Mouse (Mus musculus): ENCODE data around the gene Grip1. TPM values are rescaled to one million over a fixed set of nuclear protein-coding genes. Genes with fewer than 3 reads are reported as not detected.

Grip1 gene
- polyA plus RNA-seq, 1 experiment from 2014 or later: 3.2 TPM

GRCm38 (mm10) chr10:119596822-119597221 lies 143.2 kb downstream of the Grip1 start:
- no peak overlapping the region for H3K4me2 ChIP-seq (ENCODE audit: low read length)
- no peaks in the 10 kb centered on the region for H3K4me1 ChIP-seq (replicated peaks; ENCODE audit: control insufficient read depth, insufficient read depth, low read length)
- no peak for DNase-seq (ENCODE audit: low spot score)
- H3K27ac ChIP-seq (ENCODE audit: low read depth): no peak overlapping the region
- H3K9me3 ChIP-seq (ENCODE audit: control insufficient read depth, low read length): no peaks in the 10 kb centered on the region
- ATAC-seq (replicated peaks; ENCODE audit: low FRiP score, low TSS enrichment, low read depth): no peak
- no peaks in the 10 kb centered on the region for H3K36me3 ChIP-seq (ENCODE audit: control insufficient read depth, insufficient read depth, low read length)
- H3K4me3 ChIP-seq (ENCODE audit: low read depth, low read length): no peak overlapping the region
- no peaks in the 10 kb centered on the region for H3K27me3 ChIP-seq (replicated peaks; ENCODE audit: control insufficient read depth, insufficient read depth, low read length)
- WGBS: 69% methylated on average over 5 of the region's 5 CpGs
- H3K9ac ChIP-seq (ENCODE audit: low read length): no peak overlapping the region

DNA sequence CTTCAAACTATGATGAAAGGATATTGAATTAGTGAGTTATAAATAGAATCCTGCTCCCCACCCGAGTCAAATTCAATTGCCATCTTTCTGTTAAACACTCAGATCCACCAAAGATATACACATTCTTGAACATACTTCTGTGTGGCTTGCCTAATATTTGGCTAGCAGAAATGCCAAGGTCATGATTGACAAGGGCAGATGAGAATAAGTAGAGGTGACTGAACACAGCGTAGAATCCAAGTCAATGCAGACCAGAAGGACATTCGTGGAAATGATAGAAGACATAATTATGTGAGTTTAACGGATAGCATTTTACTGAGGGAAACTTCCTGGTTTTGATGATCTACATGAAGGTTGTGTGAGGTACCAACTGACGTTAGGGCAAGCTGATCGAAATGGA lies 153.9 kb downstream of the Grip1 start:
- no peak overlapping the region for H3K9ac ChIP-seq (ENCODE audit: low read length)
- DNase-seq (ENCODE audit: low spot score) (no peak), ATAC-seq (replicated peaks; ENCODE audit: low FRiP score, low TSS enrichment, low read depth) (no peak)
- H3K36me3 ChIP-seq (ENCODE audit: control insufficient read depth, insufficient read depth, low read length): no peaks in the 10 kb centered on the region
- H3K27me3 ChIP-seq (replicated peaks; ENCODE audit: control insufficient read depth, insufficient read depth, low read length): no peaks in the 10 kb centered on the region
- no peak overlapping the region for H3K4me2 ChIP-seq (ENCODE audit: low read length)
- no peak overlapping the region for H3K27ac ChIP-seq (ENCODE audit: low read depth)
- WGBS: 84% methylated on average over 6 of the region's 6 CpGs
- no peaks in the 10 kb centered on the region for H3K4me1 ChIP-seq (replicated peaks; ENCODE audit: control insufficient read depth, insufficient read depth, low read length)
- H3K4me3 ChIP-seq (ENCODE audit: low read depth, low read length): no peak overlapping the region
- H3K9me3 ChIP-seq (ENCODE audit: control insufficient read depth, low read length): no peaks in the 10 kb centered on the region

DNA sequence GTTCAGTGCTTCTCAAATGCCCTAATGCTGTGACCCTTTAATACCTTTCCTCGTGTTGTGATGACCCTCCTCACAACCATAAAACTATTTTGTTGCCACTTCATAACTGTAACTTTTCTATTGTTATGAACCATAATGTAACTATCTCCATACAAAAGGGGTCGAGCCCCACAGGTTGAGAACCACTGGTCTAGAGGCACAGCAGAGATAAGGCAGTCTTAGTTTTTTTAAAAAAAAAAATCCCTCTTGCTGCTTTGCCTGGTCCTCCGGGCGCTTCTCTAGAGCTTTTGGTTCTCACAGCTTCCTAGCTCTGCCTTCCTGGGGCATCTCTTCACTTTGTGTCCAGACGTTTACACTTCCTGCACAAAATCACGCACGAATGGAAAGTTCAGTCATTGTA lies 155.4 kb downstream of the Grip1 start:
- no peak overlapping the region for H3K4me3 ChIP-seq (ENCODE audit: low read depth, low read length)
- no peak overlapping the region for H3K4me2 ChIP-seq (ENCODE audit: low read length)
- no peak overlapping the region for H3K9ac ChIP-seq (ENCODE audit: low read length)
- no peaks in the 10 kb centered on the region for H3K4me1 ChIP-seq (replicated peaks; ENCODE audit: control insufficient read depth, insufficient read depth, low read length)
- no peaks in the 10 kb centered on the region for H3K9me3 ChIP-seq (ENCODE audit: control insufficient read depth, low read length)
- WGBS: 83% methylated on average over 7 of the region's 7 CpGs
- no peaks in the 10 kb centered on the region for H3K36me3 ChIP-seq (ENCODE audit: control insufficient read depth, insufficient read depth, low read length)
- no peak for DNase-seq (ENCODE audit: low spot score)
- H3K27me3 ChIP-seq (replicated peaks; ENCODE audit: control insufficient read depth, insufficient read depth, low read length): no peaks in the 10 kb centered on the region
- no peak overlapping the region for H3K27ac ChIP-seq (ENCODE audit: low read depth)
- ATAC-seq (replicated peaks; ENCODE audit: low FRiP score, low TSS enrichment, low read depth): no peak

DNA sequence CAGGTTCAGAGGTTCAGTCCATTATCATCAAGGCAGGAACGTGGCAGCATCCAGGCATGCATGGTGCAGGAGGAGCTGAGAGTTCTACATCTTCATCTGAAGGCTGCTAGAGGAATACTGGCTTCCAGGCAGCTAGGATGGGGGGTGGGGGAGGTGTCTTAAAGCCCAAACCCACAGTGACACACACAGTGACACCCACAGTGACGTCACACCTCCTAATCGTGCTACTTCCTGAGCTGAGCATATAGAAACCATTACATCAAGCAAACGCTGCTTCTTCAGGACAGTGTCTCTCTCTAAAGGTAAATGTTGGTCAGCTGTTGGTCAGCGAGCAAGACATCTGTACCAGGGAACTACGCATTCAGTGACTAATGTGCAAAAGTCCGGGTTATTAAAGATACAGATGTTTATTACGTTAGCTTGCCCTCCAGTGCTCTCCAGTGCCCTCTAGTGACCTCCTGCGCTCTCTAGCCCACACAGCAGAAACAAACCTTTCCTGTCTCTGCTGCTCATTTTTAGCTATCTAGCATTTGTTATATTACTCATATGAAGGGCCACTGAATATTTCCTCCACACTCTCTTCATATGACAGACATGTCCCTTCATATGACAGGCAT lies 156.8 kb downstream of the Grip1 start:
- DNase-seq (ENCODE audit: low spot score) (peak; percentile 52), ATAC-seq (replicated peaks; ENCODE audit: low FRiP score, low TSS enrichment, low read depth) (no peak)
- no peak overlapping the region for H3K4me3 ChIP-seq (ENCODE audit: low read depth, low read length)
- no peak overlapping the region for H3K27ac ChIP-seq (ENCODE audit: low read depth)
- no peak overlapping the region for H3K4me2 ChIP-seq (ENCODE audit: low read length)
- H3K9me3 ChIP-seq (ENCODE audit: control insufficient read depth, low read length): no peaks in the 10 kb centered on the region
- no peaks in the 10 kb centered on the region for H3K27me3 ChIP-seq (replicated peaks; ENCODE audit: control insufficient read depth, insufficient read depth, low read length)
- H3K36me3 ChIP-seq (ENCODE audit: control insufficient read depth, insufficient read depth, low read length): no peaks in the 10 kb centered on the region
- H3K4me1 ChIP-seq (replicated peaks; ENCODE audit: control insufficient read depth, insufficient read depth, low read length): peaks cover 9% of the 10 kb centered on the region
- no peak overlapping the region for H3K9ac ChIP-seq (ENCODE audit: low read length)
- WGBS: 56% methylated on average over 9 of the region's 9 CpGs

DNA sequence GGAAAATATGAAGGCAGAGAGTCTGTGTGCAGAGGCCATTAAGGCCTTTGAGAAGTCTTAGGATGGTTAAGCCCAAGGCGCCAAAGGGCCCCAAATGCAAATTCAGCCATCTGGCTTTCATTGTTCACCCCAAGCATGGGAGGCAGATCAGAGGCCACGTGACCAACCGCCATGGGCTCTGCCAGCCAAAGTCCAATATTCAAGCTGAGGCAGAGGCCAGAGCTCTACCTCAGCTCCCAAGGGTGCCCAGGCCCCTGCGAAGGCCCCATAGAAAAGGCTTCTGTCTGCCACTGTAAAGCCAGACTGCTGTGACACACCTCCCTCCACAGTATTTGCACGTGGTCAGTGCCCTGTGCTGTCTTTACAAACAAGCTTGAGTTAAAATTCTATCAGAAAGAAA lies 158.4 kb downstream of the Grip1 start:
- 93% methylated on average over 5 of the region's 5 CpGs for WGBS
- Histone ChIP-seq H3K4me3 (ENCODE audit: low read depth, low read length) (no peak overlapping the region), H3K9me3 (ENCODE audit: control insufficient read depth, low read length) (no peaks in the 10 kb centered on the region), H3K4me1 (replicated peaks; ENCODE audit: control insufficient read depth, insufficient read depth, low read length) (peaks cover 25% of the 10 kb centered on the region), H3K4me2 (ENCODE audit: low read length) (no peak overlapping the region), H3K36me3 (ENCODE audit: control insufficient read depth, insufficient read depth, low read length) (no peaks in the 10 kb centered on the region), H3K27me3 (replicated peaks; ENCODE audit: control insufficient read depth, insufficient read depth, low read length) (no peaks in the 10 kb centered on the region), H3K27ac (ENCODE audit: low read depth) (no peak overlapping the region), H3K9ac (ENCODE audit: low read length) (no peak overlapping the region)
- ATAC-seq (replicated peaks; ENCODE audit: low FRiP score, low TSS enrichment, low read depth): no peak
- DNase-seq (ENCODE audit: low spot score): no peak

DNA sequence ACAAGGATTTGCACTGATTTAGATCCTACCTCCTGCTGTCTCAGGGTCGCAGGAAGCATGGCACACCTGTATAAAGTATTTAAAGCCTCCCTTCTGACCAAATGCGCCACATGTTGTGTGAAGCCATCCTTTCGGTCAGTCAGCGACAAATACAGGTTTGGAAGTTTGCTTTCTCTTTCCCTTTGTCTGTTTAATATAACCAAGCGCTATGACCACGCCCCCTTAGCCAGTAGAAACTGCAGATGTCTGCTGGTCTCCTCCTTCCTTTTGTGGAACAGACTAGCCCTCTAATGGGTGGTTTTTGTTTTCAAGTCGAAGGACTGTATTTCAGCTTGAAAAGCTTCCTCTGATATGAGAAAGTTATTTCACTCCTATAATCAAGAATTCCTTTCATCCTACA lies 161.1 kb downstream of the Grip1 start:
- WGBS: 38% methylated on average over 7 of the region's 7 CpGs
- Histone ChIP-seq H3K9me3 (ENCODE audit: control insufficient read depth, low read length) (no peaks in the 10 kb centered on the region), H3K27ac (ENCODE audit: low read depth) (0 out of 2 replicates have a peak overlapping the region, but pooled peaks have one; percentile 14), H3K4me1 (replicated peaks; ENCODE audit: control insufficient read depth, insufficient read depth, low read length) (peaks cover 25% of the 10 kb centered on the region), H3K27me3 (replicated peaks; ENCODE audit: control insufficient read depth, insufficient read depth, low read length) (no peaks in the 10 kb centered on the region), H3K9ac (ENCODE audit: low read length) (no peak overlapping the region), H3K4me3 (ENCODE audit: low read depth, low read length) (no peak overlapping the region), H3K4me2 (ENCODE audit: low read length) (peak overlapping the region; percentile 39), H3K36me3 (ENCODE audit: control insufficient read depth, insufficient read depth, low read length) (no peaks in the 10 kb centered on the region)
- ATAC-seq (replicated peaks; ENCODE audit: low FRiP score, low TSS enrichment, low read depth) (peak; percentile 62; the same call in 1 of the 2 replicates), DNase-seq (ENCODE audit: low spot score) (no peak)

GRCm38 (mm10) chr10:119615240-119615885 lies 161.7 kb downstream of the Grip1 start:
- no peaks in the 10 kb centered on the region for H3K27me3 ChIP-seq (replicated peaks; ENCODE audit: control insufficient read depth, insufficient read depth, low read length)
- peak; percentile 86 for ATAC-seq (replicated peaks; ENCODE audit: low FRiP score, low TSS enrichment, low read depth)
- H3K9ac ChIP-seq (ENCODE audit: low read length): no peak overlapping the region
- 71% methylated on average over 14 of the region's 14 CpGs for WGBS
- no peaks in the 10 kb centered on the region for H3K9me3 ChIP-seq (ENCODE audit: control insufficient read depth, low read length)
- peaks cover 25% of the 10 kb centered on the region for H3K4me1 ChIP-seq (replicated peaks; ENCODE audit: control insufficient read depth, insufficient read depth, low read length)
- no peaks in the 10 kb centered on the region for H3K36me3 ChIP-seq (ENCODE audit: control insufficient read depth, insufficient read depth, low read length)
- peak overlapping the region; percentile 39 for H3K4me2 ChIP-seq (ENCODE audit: low read length)
- no peak overlapping the region for H3K4me3 ChIP-seq (ENCODE audit: low read depth, low read length)
- H3K27ac ChIP-seq (ENCODE audit: low read depth): 0 out of 2 replicates have a peak overlapping the region, but pooled peaks have one; percentile 14
- DNase-seq (ENCODE audit: low spot score): peak; percentile 82

DNA sequence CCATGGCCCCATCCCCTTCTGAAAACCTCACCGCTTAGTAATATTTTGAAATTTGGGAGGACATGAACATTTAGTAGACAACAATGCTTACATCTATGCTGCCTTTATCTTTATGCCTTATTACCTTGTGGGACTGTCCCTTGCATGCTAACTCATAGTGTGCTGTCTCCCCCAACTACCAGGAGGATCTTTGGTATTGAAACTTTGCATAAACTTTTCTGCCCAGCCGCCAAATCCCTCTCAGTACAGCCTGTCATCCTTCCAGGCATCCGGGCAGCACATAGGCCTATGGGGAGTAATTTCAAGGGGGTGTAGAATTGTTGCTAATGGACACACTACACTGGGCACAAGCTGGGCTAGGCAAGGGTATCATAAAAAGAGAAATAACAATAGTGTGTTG lies 162.4 kb downstream of the Grip1 start:
- 78% methylated on average over 3 of the region's 3 CpGs for WGBS

GRCm38 (mm10) chr10:119628656-119629055 lies 175.0 kb downstream of the Grip1 start:
- WGBS: 72% methylated on average over 4 of the region's 4 CpGs
- Histone ChIP-seq H3K36me3 (ENCODE audit: control insufficient read depth, insufficient read depth, low read length) (no peaks in the 10 kb centered on the region), H3K4me2 (ENCODE audit: low read length) (no peak overlapping the region), H3K4me3 (ENCODE audit: low read depth, low read length) (no peak overlapping the region), H3K9me3 (ENCODE audit: control insufficient read depth, low read length) (no peaks in the 10 kb centered on the region), H3K4me1 (replicated peaks; ENCODE audit: control insufficient read depth, insufficient read depth, low read length) (no peaks in the 10 kb centered on the region), H3K9ac (ENCODE audit: low read length) (no peak overlapping the region), H3K27me3 (replicated peaks; ENCODE audit: control insufficient read depth, insufficient read depth, low read length) (no peaks in the 10 kb centered on the region), H3K27ac (ENCODE audit: low read depth) (no peak overlapping the region)
- no peak for DNase-seq (ENCODE audit: low spot score)
- ATAC-seq (replicated peaks; ENCODE audit: low FRiP score, low TSS enrichment, low read depth): no peak

More for the DNA sequence above, 162.4 kb downstream of the Grip1 start:
- ATAC-seq (replicated peaks; ENCODE audit: low FRiP score, low TSS enrichment, low read depth) (no peak), DNase-seq (ENCODE audit: low spot score) (no peak)
- no peaks in the 10 kb centered on the region for H3K27me3 ChIP-seq (replicated peaks; ENCODE audit: control insufficient read depth, insufficient read depth, low read length)
- no peak overlapping the region for H3K9ac ChIP-seq (ENCODE audit: low read length)
- no peaks in the 10 kb centered on the region for H3K9me3 ChIP-seq (ENCODE audit: control insufficient read depth, low read length)
- H3K36me3 ChIP-seq (ENCODE audit: control insufficient read depth, insufficient read depth, low read length): no peaks in the 10 kb centered on the region
- no peak overlapping the region for H3K27ac ChIP-seq (ENCODE audit: low read depth)
- peaks cover 25% of the 10 kb centered on the region for H3K4me1 ChIP-seq (replicated peaks; ENCODE audit: control insufficient read depth, insufficient read depth, low read length)
- no peak overlapping the region for H3K4me3 ChIP-seq (ENCODE audit: low read depth, low read length)
- no peak overlapping the region for H3K4me2 ChIP-seq (ENCODE audit: low read length)

Measured in intestine, embryonic 14.5 days (tissue).